Mouse (Mus musculus) liver, embryonic 14.5 days (tissue): ENCODE data around the gene Pigh. TPM values are rescaled to one million over a fixed set of nuclear protein-coding genes. Genes with fewer than 3 reads are reported as not detected.

ENCODE experiments used
- ATAC-seq: fragments of 200-750 bp; cut with Nextera tagmentation; 2 replicates; pipeline ENCODE4 v1.8.0; 2017; ENCODE audit warnings: moderate number of reproducible peaks, mild to moderate bottlenecking, moderate library complexity; ENCODE audit not compliant: insufficient read depth
- DNase-seq, 3 experiments: peaks; one replicate each; pipeline ENCODE4 v3.0.0-alpha.2; 2012 to 2013; ENCODE audit warnings: low read depth in 3 of 3, low spot score in 3 of 3
- H3K27ac ChIP-seq: fragments of 300-500 bp; sonication (generic); 2 replicates; pipeline ENCODE4 v1.5.1; 2014; ENCODE audit warnings: moderate library complexity, mild to moderate bottlenecking, control low read depth, inconsistent platforms
- H3K27me3 ChIP-seq: fragments of 300-500 bp; sonication (generic); 2 replicates; pipeline ENCODE4 v1.6.1; 2014; ENCODE audit warnings: mild to moderate bottlenecking, low read length, moderate library complexity; ENCODE audit not compliant: control insufficient read depth, insufficient read depth
- H3K36me3 ChIP-seq: fragments of 300-500 bp; sonication (generic); replicated peaks from 2 replicates; pipeline ENCODE4 v1.6.1; 2014; ENCODE audit warnings: low read depth; ENCODE audit not compliant: control insufficient read depth, insufficient read depth
- H3K4me1 ChIP-seq, 2 experiments: fragments of 200-500 bp in 1 of 2; fragments of 300-500 bp in 1 of 2; sonication (generic) in 1 of 2; replicated peaks; 2 replicates each; pipeline ENCODE4 v1.6.1; 2012 to 2014; ENCODE audit warnings: antibody characterized with exemption in 1 of 2, inconsistent platforms in 1 of 2, low read length in 1 of 2; ENCODE audit not compliant: control insufficient read depth in 2 of 2, insufficient read depth in 2 of 2
- H3K4me2 ChIP-seq: fragments of 300-500 bp; sonication (generic); 2 replicates; pipeline ENCODE4 v1.6.1; 2014; ENCODE audit warnings: low read depth, mild to moderate bottlenecking, control low read depth, moderate library complexity
- H3K4me3 ChIP-seq, 2 experiments: fragments of 200-500 bp in 1 of 2; fragments of 300-500 bp in 1 of 2; sonication (generic) in 1 of 2; 2 replicates each; pipeline ENCODE4 v1.5.1; 2012 to 2014; ENCODE audit warnings: low read depth in 2 of 2, low read length in 2 of 2, mild to moderate bottlenecking in 2 of 2, control low read depth in 1 of 2, inconsistent platforms in 1 of 2, moderate library complexity in 1 of 2; ENCODE audit not compliant: insufficient read depth in 1 of 2
- H3K9ac ChIP-seq: fragments of 300-500 bp; sonication (generic); replicated peaks from 2 replicates; pipeline ENCODE4 v1.6.1; 2014; ENCODE audit warnings: mild to moderate bottlenecking, control low read depth, moderate library complexity
- H3K9me3 ChIP-seq: fragments of 300-500 bp; sonication (generic); 2 replicates; pipeline ENCODE4 v1.6.1; 2016; ENCODE audit warnings: low read length, mixed read lengths; ENCODE audit not compliant: control insufficient read depth
- CTCF ChIP-seq: IDR thresholded peaks from 2 replicates; pipeline ENCODE4 v1.5.1; 2016; ENCODE audit warnings: antibody characterized with exemption, low read depth, control low read depth
- EP300 ChIP-seq: IDR thresholded peaks from 2 replicates; pipeline ENCODE4 v1.6.1; 2016; ENCODE audit warnings: antibody characterized with exemption, low read depth
- WGBS: fragments of 180-500 bp; shearing (Covaris S2); extraction: QIAGEN DNeasy Blood & Tissue Kit; methylation state at CpG from one replicate; pipeline ENCODE4 v1.1.7; 2014; ENCODE audit not compliant: insufficient replicate concordance; 5-methylcytosine and 5-hydroxymethylcytosine counted together
- polyA plus RNA-seq, 2 experiments: library from polyadenylated mRNA; depleted of rRNA in 1 of 2; stranded (reverse) in 1 of 2; unstranded in 1 of 2; fragments of >200 nt; fragmentation: Nextera tagmentation in 1 of 2; extraction: Ambion mirVana in 1 of 2; gene quantifications; 2 replicates each; pipeline versions ENCODE4 v1.2.1 to v1.2.3; 2012 to 2014

Gene Pigh
- polyA plus RNA-seq, 2 experiments: 3.1 to 5.5 TPM

DNA sequence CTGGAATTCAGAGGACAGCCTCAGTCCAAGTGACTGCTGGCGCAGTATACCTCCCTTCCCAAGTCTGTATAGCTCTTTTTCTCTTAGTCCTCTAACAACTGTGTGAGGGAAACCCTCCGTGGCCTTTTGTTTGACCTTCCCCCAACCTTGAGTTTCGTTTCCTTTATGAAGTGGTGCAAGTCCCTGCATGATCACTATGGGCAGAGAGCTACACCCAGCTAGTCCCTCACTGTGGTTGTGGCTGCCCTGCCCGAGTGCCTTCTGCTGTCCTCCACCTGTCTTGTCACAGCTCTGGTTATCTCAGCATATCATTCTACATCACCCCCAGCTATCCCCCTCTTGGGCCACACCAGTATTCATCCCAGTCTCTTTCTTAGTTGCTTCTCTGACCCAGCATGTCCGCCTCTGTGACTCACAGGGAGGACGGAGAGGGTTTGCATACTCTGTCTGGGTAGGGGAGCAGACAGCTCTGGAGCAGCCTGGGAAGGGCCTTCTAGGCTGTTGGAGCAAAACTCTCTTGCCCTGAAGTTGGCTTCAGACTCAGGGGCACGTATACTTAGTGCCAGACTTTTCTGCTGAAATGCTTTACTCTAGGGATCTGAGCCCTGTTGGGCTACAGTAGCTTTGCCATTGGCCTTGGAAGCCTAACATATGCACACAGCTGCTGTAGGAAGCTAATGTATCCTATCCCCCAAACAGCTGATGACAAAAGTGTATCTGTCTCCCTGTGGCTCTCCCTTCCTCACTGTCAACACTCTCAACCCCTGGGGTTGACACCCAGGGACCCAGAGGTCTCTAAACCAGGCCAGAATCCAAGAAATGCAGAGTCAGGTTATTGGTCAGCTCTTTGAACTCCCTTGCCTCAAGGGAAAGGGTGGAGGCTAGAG lies 28.4 kb downstream of the Pigh start:
- Histone ChIP-seq H3K4me1 (no peaks in the 10 kb centered on the region), H3K4me3 (no peak overlapping the region), H3K27ac (no peak overlapping the region), H3K4me2 (no peak overlapping the region), H3K27me3 (no peaks in the 10 kb centered on the region), H3K9ac (no peak overlapping the region), H3K36me3 (no peaks in the 10 kb centered on the region), H3K9me3 (no peaks in the 10 kb centered on the region)
- no peak for DNase-seq
- TF ChIP-seq CTCF (no peak), EP300 (no peak)
- no peak for ATAC-seq
- WGBS: 53% methylated on average over 7 of the region's 7 CpGs

DNA sequence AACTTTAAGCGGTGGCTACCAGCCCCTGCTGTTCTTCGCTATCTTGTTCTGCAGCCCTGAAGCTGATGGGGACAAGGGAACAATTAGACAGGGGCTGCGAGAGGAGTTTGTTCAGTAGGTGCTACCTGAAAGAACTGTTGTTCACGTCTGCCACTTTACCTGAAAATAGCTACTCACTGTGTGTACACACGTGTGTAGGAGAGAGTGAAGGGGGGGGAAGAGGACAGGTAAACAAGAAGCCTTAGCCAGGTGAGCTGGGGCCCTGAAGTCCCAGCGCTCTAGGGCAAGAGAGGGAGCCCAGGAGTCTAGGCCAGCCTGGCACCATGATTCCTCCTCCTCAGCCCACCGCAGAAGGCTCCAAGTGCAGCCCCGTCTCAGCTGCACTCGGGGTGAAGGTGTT lies 29.3 kb downstream of the Pigh start:
- Histone ChIP-seq H3K4me2 (no peak overlapping the region), H3K36me3 (no peaks in the 10 kb centered on the region), H3K27ac (no peak overlapping the region), H3K9ac (no peak overlapping the region), H3K4me3 (no peak overlapping the region), H3K4me1 (peaks cover 0 to 2% of the 10 kb centered on the region in 2 experiments; a peak in 1 of 4 replicates), H3K27me3 (no peaks in the 10 kb centered on the region), H3K9me3 (no peaks in the 10 kb centered on the region)
- DNase-seq (no peak), ATAC-seq (no peak)
- WGBS: 73% methylated on average over 9 of the region's 9 CpGs
- no peak for TF ChIP-seq CTCF
- no peak for TF ChIP-seq EP300

DNA sequence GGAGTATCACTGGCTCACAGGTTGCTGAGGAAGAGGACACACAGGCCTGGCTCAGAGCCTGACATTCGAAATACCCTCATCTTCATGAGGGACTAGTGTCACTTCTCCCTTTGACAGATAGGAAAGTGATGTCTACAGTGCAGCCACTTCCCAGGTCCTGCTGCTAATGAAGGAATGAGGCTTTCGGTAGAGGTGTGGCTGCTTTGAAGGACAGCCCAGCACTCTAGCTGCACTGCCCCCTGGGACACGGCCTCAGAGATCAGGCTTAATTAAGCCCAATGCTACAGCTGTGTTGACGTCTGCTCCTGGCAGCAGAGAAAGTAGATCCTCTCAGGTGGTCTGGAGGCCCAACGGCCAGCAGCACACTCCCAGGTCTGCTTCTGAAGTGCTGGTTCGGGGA lies 29.9 kb downstream of the Pigh start:
- no peaks in the 10 kb centered on the region for H3K36me3 ChIP-seq
- TF ChIP-seq CTCF: no peak
- TF ChIP-seq EP300: no peak
- no peaks in the 10 kb centered on the region for H3K9me3 ChIP-seq
- ATAC-seq: no peak
- H3K4me3 ChIP-seq: no peak overlapping the region
- WGBS: 78% methylated on average over 6 of the region's 6 CpGs
- peaks cover 0 to 2% of the 10 kb centered on the region in 2 experiments; a peak in 1 of 4 replicates for H3K4me1 ChIP-seq
- DNase-seq: no peak
- no peaks in the 10 kb centered on the region for H3K27me3 ChIP-seq
- H3K4me2 ChIP-seq: no peak overlapping the region
- H3K9ac ChIP-seq: no peak overlapping the region
- H3K27ac ChIP-seq: no peak overlapping the region

DNA sequence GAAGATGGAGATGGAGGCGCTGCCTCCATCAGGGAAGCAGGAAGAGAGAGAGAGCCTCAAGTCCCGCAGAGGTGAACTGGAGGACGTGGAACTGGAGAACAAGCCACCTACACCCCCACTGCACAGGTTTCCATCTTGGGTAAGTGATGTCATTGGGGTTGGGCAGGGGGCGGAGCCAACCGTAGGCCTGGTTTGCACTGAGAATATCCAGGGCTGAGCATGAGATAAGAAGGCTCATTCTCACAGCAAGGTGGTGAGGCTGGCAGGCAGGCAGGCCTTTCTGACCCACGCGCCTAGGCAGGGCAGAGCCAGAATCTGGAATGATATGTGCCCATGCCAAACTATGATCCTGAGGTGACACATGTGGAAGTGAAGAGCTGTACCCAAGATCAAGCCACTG lies 34.2 kb downstream of the Pigh start:
- TF ChIP-seq EP300 (no peak), CTCF (no peak)
- no peak overlapping the region for H3K27ac ChIP-seq
- no peaks in the 10 kb centered on the region for H3K36me3 ChIP-seq
- H3K9me3 ChIP-seq: no peaks in the 10 kb centered on the region
- no peak overlapping the region for H3K4me3 ChIP-seq
- DNase-seq (peak; percentile 25 to 44 (median 27)), ATAC-seq (peak; percentile 74)
- H3K9ac ChIP-seq: no peak overlapping the region
- H3K27me3 ChIP-seq: no peaks in the 10 kb centered on the region
- WGBS: 42% methylated on average over 7 of the region's 7 CpGs
- peaks cover 0 to 2% of the 10 kb centered on the region in 2 experiments; a peak in 1 of 4 replicates for H3K4me1 ChIP-seq
- H3K4me2 ChIP-seq: no peak overlapping the region

DNA sequence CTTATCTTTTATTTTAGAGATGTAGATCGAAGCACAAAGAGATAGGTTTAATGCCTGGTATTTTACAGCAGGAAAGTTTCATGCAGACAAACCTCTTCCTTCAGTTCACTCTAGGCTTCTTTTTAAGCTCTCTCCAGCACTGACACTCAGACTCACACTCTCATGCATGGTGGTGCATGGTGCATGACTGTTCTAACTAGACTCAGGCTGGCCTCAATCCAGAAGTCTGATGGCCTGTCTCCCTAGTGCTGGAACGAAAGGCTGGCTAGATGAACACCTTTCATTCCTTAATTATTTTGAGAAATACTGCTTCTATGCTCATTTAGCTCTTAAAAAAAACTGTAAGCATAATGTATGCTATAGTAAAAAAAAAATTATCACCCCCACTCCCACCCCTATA lies 37.4 kb downstream of the Pigh start:
- no peak overlapping the region for H3K27ac ChIP-seq
- H3K27me3 ChIP-seq: no peaks in the 10 kb centered on the region
- no peaks in the 10 kb centered on the region for H3K36me3 ChIP-seq
- TF ChIP-seq EP300: no peak
- no peak for TF ChIP-seq CTCF
- ATAC-seq (no peak), DNase-seq (no peak)
- H3K4me1 ChIP-seq: peaks cover 0 to 2% of the 10 kb centered on the region in 2 experiments; a peak in 1 of 4 replicates
- 72% methylated on average over 2 of the region's 2 CpGs for WGBS
- H3K4me2 ChIP-seq: no peak overlapping the region
- no peak overlapping the region for H3K4me3 ChIP-seq
- H3K9me3 ChIP-seq: no peaks in the 10 kb centered on the region
- H3K9ac ChIP-seq: no peak overlapping the region
